Mouse (Mus musculus) bone marrow macrophage, adult 2 months (primary cell): Measurements from ENCODE around the gene Mdm2.

Experiments
- CTCF ChIP-seq: IDR thresholded peaks from 2 replicates; pipeline ENCODE4 v1.5.1; 2012; ENCODE audit warnings: low read depth, mild to moderate bottlenecking, low read length, moderate library complexity
- POLR2A ChIP-seq: IDR thresholded peaks from 2 replicates; pipeline ENCODE4 v1.6.1; 2012; ENCODE audit warnings: mild to moderate bottlenecking, low read depth, low read length, borderline replicate concordance

DNA sequence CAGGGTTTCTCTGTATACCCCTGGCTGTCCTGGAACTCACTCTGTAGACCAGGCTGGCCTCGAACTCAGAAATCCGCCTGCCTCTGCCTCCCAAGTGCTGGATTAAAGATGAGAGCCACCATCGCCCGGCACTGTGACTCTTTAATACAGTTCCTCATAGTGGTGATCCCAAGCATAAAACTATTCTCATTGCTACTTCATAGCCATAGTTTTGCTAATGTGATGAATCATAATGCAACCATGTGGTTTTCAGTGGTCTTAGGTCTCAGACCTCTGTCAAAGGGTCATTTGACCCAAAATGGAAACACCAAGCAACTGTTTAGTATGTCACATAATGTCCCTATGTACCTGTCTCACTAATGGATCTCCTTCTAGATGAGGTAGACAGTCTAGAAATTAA is 15.0 kb downstream of the Mdm2 start:
- TF ChIP-seq CTCF: no peak
- TF ChIP-seq POLR2A: no peak
